Mouse (Mus musculus) kidney, postnatal 10 days (tissue): ENCODE measurements at regions not wholly inside any gene's neighbourhood (a gene's known extent, or its start where the extent isn't known, plus 50 kb on each side); places are given as distances from the start of the nearest gene placed in this dataset.

ENCODE experiments used
- DNase-seq: peaks from one replicate; pipeline ENCODE4 v3.0.0; 2021; ENCODE audit warnings: mixed read lengths

DNA sequence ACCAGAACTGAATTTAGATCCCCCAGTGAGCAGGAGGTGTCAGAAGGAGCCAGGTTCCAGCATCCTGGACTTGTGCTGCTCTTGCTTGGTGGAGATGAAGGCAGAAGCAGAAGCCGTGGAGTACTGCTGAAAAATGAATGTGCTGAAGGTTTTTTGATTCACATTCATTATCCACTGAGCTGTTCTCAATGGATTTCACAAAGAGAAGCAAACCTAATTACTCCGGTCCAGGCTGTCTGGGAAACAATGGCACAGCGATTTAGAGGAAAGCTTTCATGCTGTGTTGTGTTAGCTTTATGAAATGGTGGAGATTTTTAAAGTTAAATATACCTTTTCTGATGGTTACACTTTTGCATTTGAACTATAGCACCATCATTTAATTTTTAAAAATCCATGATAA is 535.3 kb upstream of the Adgrl3 start:
- DNase-seq = no peak

DNA sequence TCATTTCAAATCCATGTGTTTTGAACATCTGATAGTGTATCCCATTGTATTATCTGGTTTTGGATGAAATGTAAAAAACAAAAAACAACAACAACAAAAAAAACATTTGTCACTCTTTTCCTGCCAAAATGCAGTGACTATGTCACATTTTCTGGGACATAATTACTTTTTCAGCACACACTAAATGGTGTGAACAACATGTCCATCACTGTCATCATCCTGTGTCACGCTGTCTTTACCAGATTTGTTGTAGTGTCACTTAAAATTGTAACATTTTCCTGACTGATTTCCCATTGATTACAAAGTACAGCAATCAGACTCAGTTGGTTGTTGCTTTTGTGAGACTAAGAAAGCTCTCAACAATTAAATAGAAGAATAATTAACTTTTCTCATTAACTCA is 531.6 kb upstream of the Adgrl3 start:
- DNase-seq = no peak

- DNase-seq = peak; percentile 71
These were observed 511.3 kb upstream of the Adgrl3 start for GRCm38 (mm10) chr5:80508672-80509071.

GRCm38 (mm10) chr5:80539997-80540396 is 479.9 kb upstream of the Adgrl3 start:
- no peak for DNase-seq

- DNase-seq = no peak
These were observed 468.3 kb upstream of the Adgrl3 start for GRCm38 (mm10) chr5:80551673-80552072.

DNA sequence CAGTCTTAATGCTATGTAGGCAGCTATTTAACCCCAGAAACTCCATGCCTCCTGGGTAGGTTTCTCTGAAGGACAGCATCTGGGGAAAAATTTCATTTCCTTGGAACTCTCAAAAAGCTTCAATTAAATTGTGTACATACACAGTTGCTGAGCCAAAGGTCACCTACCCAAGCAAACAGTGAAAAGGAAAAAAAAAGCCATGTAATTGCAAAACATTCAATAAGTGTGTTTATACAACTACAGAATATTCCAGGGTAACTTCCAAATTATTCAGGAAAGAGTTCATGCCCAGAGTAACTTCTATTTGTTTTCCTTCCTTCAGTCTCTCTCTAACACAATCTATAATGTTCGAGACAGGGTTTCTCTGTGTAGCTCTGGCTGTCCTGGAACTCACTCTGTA is 441.2 kb upstream of the Adgrl3 start:
- no peak for DNase-seq

GRCm38 (mm10) chr5:80611571-80611970 is 408.4 kb upstream of the Adgrl3 start:
- no peak for DNase-seq

DNA sequence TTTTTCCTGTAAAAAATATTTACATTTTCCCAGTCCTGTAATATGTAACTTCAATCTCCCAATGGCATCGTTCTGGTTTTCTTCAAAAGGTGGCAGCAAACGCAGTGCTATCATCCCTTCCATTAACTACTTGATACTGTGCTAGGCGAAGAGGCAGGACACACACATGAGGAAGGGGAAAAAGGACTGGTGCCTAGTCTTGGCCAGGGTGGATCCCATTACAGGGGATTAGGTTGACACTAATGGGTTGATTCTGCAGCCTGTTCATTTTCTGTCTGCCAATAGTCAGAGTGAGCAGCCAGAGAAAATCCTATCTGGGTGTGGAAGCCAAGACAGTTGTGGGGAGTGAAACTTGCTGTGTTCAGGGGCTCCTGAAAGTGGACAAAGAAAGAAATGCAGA is 392.7 kb upstream of the Adgrl3 start:
- no peak for DNase-seq

- DNase-seq = no peak
These were observed 360.9 kb upstream of the Adgrl3 start for GRCm38 (mm10) chr5:80659043-80659442.

DNA sequence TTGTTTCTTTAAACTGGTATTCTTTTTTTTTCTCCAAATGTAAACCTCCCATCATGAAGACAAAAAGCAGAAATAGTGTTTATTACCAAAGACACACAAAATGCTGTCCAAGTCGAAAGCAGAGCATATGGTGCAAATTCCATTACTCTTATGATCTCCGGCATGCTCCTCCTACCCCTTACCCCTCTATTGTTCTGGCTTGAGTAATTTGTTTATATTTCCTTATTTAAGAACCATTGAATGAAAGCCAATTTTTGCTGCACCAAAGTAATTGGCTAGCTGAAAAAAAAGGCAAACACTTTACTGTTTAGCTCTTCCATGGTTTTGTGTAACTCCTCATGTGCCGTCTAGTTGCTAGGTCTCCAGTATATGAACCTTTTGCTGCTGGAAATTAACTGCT is 360.4 kb upstream of the Adgrl3 start:
- no peak for DNase-seq

GRCm38 (mm10) chr5:80670258-80670947 is 349.5 kb upstream of the Adgrl3 start:
- no peak for DNase-seq

- no peak for DNase-seq
These were observed 336.5 kb upstream of the Adgrl3 start for GRCm38 (mm10) chr5:80683431-80683830.

DNA sequence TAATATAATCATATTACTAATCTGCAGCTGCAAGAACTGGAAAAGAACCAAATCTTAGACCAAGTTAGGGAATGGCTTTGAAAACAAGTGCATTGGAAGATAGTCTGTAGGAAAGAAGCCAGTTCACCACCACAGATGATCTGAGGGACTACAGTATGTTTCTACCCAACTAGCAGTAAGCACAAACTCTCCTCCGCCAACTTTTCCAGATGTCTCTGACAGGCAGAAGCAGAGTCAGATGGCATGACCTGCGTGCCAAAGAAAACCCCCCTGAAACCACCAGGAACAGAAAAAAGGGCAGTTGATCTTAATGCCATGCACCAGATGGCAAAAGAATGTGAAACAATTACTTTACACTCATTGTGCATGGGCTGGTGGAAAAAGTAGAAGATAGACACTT is 319.1 kb upstream of the Adgrl3 start:
- DNase-seq = no peak

DNA sequence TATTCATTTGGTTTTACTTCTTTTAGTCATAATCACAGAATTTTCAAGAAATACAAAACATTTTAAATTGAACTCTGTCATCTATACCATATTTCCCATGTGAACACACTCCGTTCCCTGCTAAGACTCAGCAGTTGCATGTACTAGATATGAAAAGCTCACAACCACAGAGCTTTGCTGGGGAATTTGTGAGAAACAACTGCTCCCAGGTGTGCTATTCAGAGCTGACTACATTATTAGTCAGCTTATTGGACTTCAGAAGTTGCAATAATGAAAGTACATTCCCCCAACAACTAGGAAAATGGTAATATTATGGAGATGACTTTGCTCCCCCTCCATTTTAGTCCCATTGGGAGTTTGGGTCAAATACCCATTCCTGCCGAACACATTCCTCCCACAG is 315.2 kb upstream of the Adgrl3 start:
- DNase-seq = no peak

- no peak for DNase-seq
These were observed 313.3 kb upstream of the Adgrl3 start for GRCm38 (mm10) chr5:80706645-80707056.
